Mouse (Mus musculus) kidney, embryonic 16.5 days (tissue): ENCODE measurements around the gene Tns1. TPM values are rescaled to one million over a fixed set of nuclear protein-coding genes. Genes with fewer than 3 reads are reported as not detected.

Experiments used
- ATAC-seq: fragments of 200-750 bp; cut with Nextera tagmentation; 2 replicates; pipeline ENCODE4 v1.8.0; 2017; ENCODE audit warnings: moderate TSS enrichment; ENCODE audit not compliant: low FRiP score, low TSS enrichment
- H3K27ac ChIP-seq: fragments of 300-500 bp; sonication (generic); 2 replicates; pipeline ENCODE4 v1.5.1; 2014; ENCODE audit warnings: low read length
- H3K27me3 ChIP-seq: fragments of 300-500 bp; sonication (generic); 2 replicates; pipeline ENCODE4 v1.6.1; 2014; ENCODE audit warnings: low read length, control low read depth, mixed read lengths; ENCODE audit not compliant: insufficient read depth
- H3K36me3 ChIP-seq: fragments of 300-500 bp; sonication (generic); 2 replicates; pipeline ENCODE4 v1.6.1; 2014; ENCODE audit warnings: low read length, control low read depth, mixed read lengths; ENCODE audit not compliant: insufficient read depth
- H3K4me1 ChIP-seq: fragments of 300-500 bp; sonication (generic); 2 replicates; pipeline ENCODE4 v1.6.1; 2014; ENCODE audit warnings: low read length, control low read depth, mixed read lengths; ENCODE audit not compliant: insufficient read depth
- H3K4me2 ChIP-seq: fragments of 300-500 bp; sonication (generic); replicated peaks from 2 replicates; pipeline ENCODE4 v1.6.1; 2014; ENCODE audit warnings: low read depth, low read length
- H3K4me3 ChIP-seq: fragments of 300-500 bp; sonication (generic); 2 replicates; pipeline ENCODE4 v1.5.1; 2014; ENCODE audit warnings: mild to moderate bottlenecking, low read length
- H3K9ac ChIP-seq: fragments of 300-500 bp; sonication (generic); replicated peaks from 2 replicates; pipeline ENCODE4 v1.6.1; 2014; ENCODE audit warnings: low read length
- H3K9me3 ChIP-seq: fragments of 300-500 bp; sonication (generic); 2 replicates; pipeline ENCODE4 v1.6.1; 2016; ENCODE audit warnings: low read length, control low read depth
- WGBS: fragments of 180-500 bp; shearing (Covaris S2); extraction: QIAGEN DNeasy Blood & Tissue Kit; methylation state at CpG from one replicate; pipeline ENCODE4 v1.1.7; 2014; 5-methylcytosine and 5-hydroxymethylcytosine counted together
- polyA plus RNA-seq: library from polyadenylated mRNA; unstranded; fragments of >200 nt; fragmentation: Nextera tagmentation; extraction: Ambion mirVana; gene quantifications from 2 replicates; pipeline ENCODE4 v1.2.1, GENCODE M21; 2015

Gene Tns1
- polyA plus RNA-seq, 1 experiment from 2014 or later: 77.3 TPM

GRCm38 (mm10) chr1:73924210-73924609, 200.0 kb downstream of the Tns1 start:
- no peak for ATAC-seq
- no peak overlapping the region; the same call in 1 of the 2 replicates for H3K27ac ChIP-seq
- peaks cover 76% of the 10 kb centered on the region for H3K36me3 ChIP-seq
- no peaks in the 10 kb centered on the region for H3K9me3 ChIP-seq
- H3K4me1 ChIP-seq: peaks cover 12% of the 10 kb centered on the region
- 89% methylated on average over 5 of the region's 5 CpGs for WGBS
- no peak overlapping the region for H3K4me3 ChIP-seq
- H3K27me3 ChIP-seq: no peaks in the 10 kb centered on the region
- no peak overlapping the region for H3K9ac ChIP-seq
- no peak overlapping the region for H3K4me2 ChIP-seq

GRCm38 (mm10) chr1:73923185-73923584, 201.1 kb downstream of the Tns1 start:
- WGBS: 50% methylated on average over 8 of the region's 8 CpGs
- H3K27ac ChIP-seq: peak overlapping the region; percentile 68
- peaks cover 1% of the 10 kb centered on the region; the same call in 1 of the 2 replicates for H3K4me1 ChIP-seq
- H3K36me3 ChIP-seq: peaks cover 86% of the 10 kb centered on the region
- no peak overlapping the region for H3K4me2 ChIP-seq
- peak; percentile 62 for ATAC-seq
- no peak overlapping the region for H3K9ac ChIP-seq
- H3K27me3 ChIP-seq: no peaks in the 10 kb centered on the region
- H3K4me3 ChIP-seq: no peak overlapping the region
- no peaks in the 10 kb centered on the region for H3K9me3 ChIP-seq

GRCm38 (mm10) chr1:73920701-73921100, 203.5 kb downstream of the Tns1 start:
- peaks cover 91% of the 10 kb centered on the region for H3K36me3 ChIP-seq
- H3K9me3 ChIP-seq: no peaks in the 10 kb centered on the region
- H3K27me3 ChIP-seq: no peaks in the 10 kb centered on the region
- H3K9ac ChIP-seq: no peak overlapping the region
- H3K27ac ChIP-seq: no peak overlapping the region
- 97% methylated on average over 8 of the region's 8 CpGs for WGBS
- H3K4me2 ChIP-seq: no peak overlapping the region
- no peak for ATAC-seq
- no peak overlapping the region for H3K4me3 ChIP-seq
- no peaks in the 10 kb centered on the region; the same call in 1 of the 2 replicates for H3K4me1 ChIP-seq

- H3K27ac ChIP-seq: no peak overlapping the region
- whole genome bisulfite sequencing: 90% methylated on average over 3 of the region's 3 CpGs
Measured at GRCm38 (mm10) chr1:73919909-73920308, 204.3 kb downstream of the Tns1 start.

GRCm38 (mm10) chr1:73918001-73918400, 206.2 kb downstream of the Tns1 start:
- peaks cover 14% of the 10 kb centered on the region for H3K4me1 ChIP-seq
- peaks cover 74% of the 10 kb centered on the region for H3K36me3 ChIP-seq
- no peaks in the 10 kb centered on the region for H3K27me3 ChIP-seq
- no peaks in the 10 kb centered on the region for H3K9me3 ChIP-seq
- no peak for ATAC-seq
- WGBS: 88% methylated on average over 11 of the region's 11 CpGs
- H3K4me3 ChIP-seq: no peak overlapping the region
- no peak overlapping the region for H3K27ac ChIP-seq
- no peak overlapping the region for H3K4me2 ChIP-seq
- H3K9ac ChIP-seq: no peak overlapping the region

More at GRCm38 (mm10) chr1:73919909-73920308, 204.3 kb downstream of the Tns1 start:
- Histone ChIP-seq H3K27me3 (no peaks in the 10 kb centered on the region), H3K9ac (no peak overlapping the region), H3K4me2 (no peak overlapping the region), H3K36me3 (peaks cover 85% of the 10 kb centered on the region), H3K4me3 (no peak overlapping the region), H3K4me1 (peaks cover under 1% of the 10 kb centered on the region; the same call in 1 of the 2 replicates), H3K9me3 (no peaks in the 10 kb centered on the region)
- ATAC-seq: no peak

GRCm38 (mm10) chr1:73916298-73916697, 208.0 kb downstream of the Tns1 start:
- H3K4me1 ChIP-seq: peaks cover 14% of the 10 kb centered on the region
- H3K4me2 ChIP-seq: no peak overlapping the region
- ATAC-seq: no peak
- no peaks in the 10 kb centered on the region for H3K27me3 ChIP-seq
- 80% methylated on average over 1 of the region's 1 CpGs for WGBS
- H3K4me3 ChIP-seq: no peak overlapping the region
- H3K36me3 ChIP-seq: peaks cover 62% of the 10 kb centered on the region
- no peaks in the 10 kb centered on the region for H3K9me3 ChIP-seq
- H3K9ac ChIP-seq: no peak overlapping the region
- H3K27ac ChIP-seq: no peak overlapping the region

GRCm38 (mm10) chr1:73915218-73916070, 208.8 kb downstream of the Tns1 start:
- peaks cover 14% of the 10 kb centered on the region for H3K4me1 ChIP-seq
- H3K9ac ChIP-seq: no peak overlapping the region
- H3K27me3 ChIP-seq: no peaks in the 10 kb centered on the region
- no peak overlapping the region for H3K4me2 ChIP-seq
- no peak overlapping the region for H3K4me3 ChIP-seq
- WGBS: 60% methylated on average over 8 of the region's 8 CpGs
- no peaks in the 10 kb centered on the region for H3K9me3 ChIP-seq
- H3K36me3 ChIP-seq: peaks cover 54% of the 10 kb centered on the region
- ATAC-seq: no peak
- no peak overlapping the region for H3K27ac ChIP-seq

- no peak overlapping the region for H3K27ac ChIP-seq
- H3K9ac ChIP-seq: no peak overlapping the region
- no peak overlapping the region for H3K4me3 ChIP-seq
- no peaks in the 10 kb centered on the region for H3K27me3 ChIP-seq
- ATAC-seq: peak; percentile 16; the same call in 1 of the 2 replicates
- peaks cover 41% of the 10 kb centered on the region for H3K36me3 ChIP-seq
- H3K4me2 ChIP-seq: no peak overlapping the region
- H3K4me1 ChIP-seq: peaks cover 14% of the 10 kb centered on the region
- WGBS: 28% methylated on average over 9 of the region's 9 CpGs
- no peaks in the 10 kb centered on the region for H3K9me3 ChIP-seq
Measured at GRCm38 (mm10) chr1:73914076-73914475, 210.2 kb downstream of the Tns1 start.

GRCm38 (mm10) chr1:73913071-73914005, 210.9 kb downstream of the Tns1 start:
- H3K4me2 ChIP-seq: no peak overlapping the region
- WGBS: 71% methylated on average over 19 of the region's 19 CpGs
- H3K27ac ChIP-seq: no peak overlapping the region
- no peaks in the 10 kb centered on the region for H3K27me3 ChIP-seq
- no peak overlapping the region for H3K9ac ChIP-seq
- ATAC-seq: peak; percentile 30; the same call in 1 of the 2 replicates
- H3K9me3 ChIP-seq: no peaks in the 10 kb centered on the region
- peaks cover 34% of the 10 kb centered on the region for H3K36me3 ChIP-seq
- no peak overlapping the region for H3K4me3 ChIP-seq
- peaks cover 14% of the 10 kb centered on the region for H3K4me1 ChIP-seq
